Mouse (Mus musculus) limb, embryonic 10.5 days (tissue): Measurements from ENCODE around the gene Tbx4. TPM values are rescaled to one million over a fixed set of nuclear protein-coding genes. Genes with fewer than 3 reads are reported as not detected.

Experiments
- DNase-seq: peaks from one replicate; pipeline ENCODE4 v3.0.0-alpha.2; 2017; ENCODE audit warnings: low spot score
- H3K27ac ChIP-seq: fragments of 300-500 bp; sonication (generic); 2 replicates; pipeline ENCODE4 v1.5.1; 2016; ENCODE audit warnings: mild to moderate bottlenecking
- H3K27me3 ChIP-seq: fragments of 300-500 bp; sonication (generic); 2 replicates; pipeline ENCODE4 v1.6.1; 2016; ENCODE audit warnings: low read depth, mild to moderate bottlenecking; ENCODE audit not compliant: poor library complexity, severe bottlenecking
- H3K36me3 ChIP-seq: fragments of 300-500 bp; sonication (generic); 2 replicates; pipeline ENCODE4 v1.6.1; 2016; ENCODE audit warnings: mild to moderate bottlenecking, moderate library complexity
- H3K4me1 ChIP-seq: fragments of 300-500 bp; sonication (generic); 2 replicates; pipeline ENCODE4 v1.6.1; 2016
- H3K4me3 ChIP-seq: fragments of 300-500 bp; sonication (generic); 2 replicates; pipeline ENCODE4 v1.5.1; 2016; ENCODE audit warnings: mild to moderate bottlenecking, moderate library complexity
- H3K9me3 ChIP-seq: fragments of 300-500 bp; sonication (generic); replicated peaks from 2 replicates; pipeline ENCODE4 v1.6.1; 2016; ENCODE audit warnings: mild to moderate bottlenecking
- WGBS: fragments of 180-500 bp; shearing (Covaris S2); methylation state at CpG from one replicate; pipeline ENCODE4 v1.1.7; 2016; 5-methylcytosine and 5-hydroxymethylcytosine counted together
- polyA plus RNA-seq: library from polyadenylated mRNA; unstranded; fragments of >200 nt; fragmentation: Nextera tagmentation; extraction: Ambion mirVana; gene quantifications from 2 replicates; pipeline ENCODE4 v1.2.1, GENCODE M21; 2016

Gene Tbx4
- polyA plus RNA-seq, 1 experiment from 2014 or later = 49.0 TPM

DNA sequence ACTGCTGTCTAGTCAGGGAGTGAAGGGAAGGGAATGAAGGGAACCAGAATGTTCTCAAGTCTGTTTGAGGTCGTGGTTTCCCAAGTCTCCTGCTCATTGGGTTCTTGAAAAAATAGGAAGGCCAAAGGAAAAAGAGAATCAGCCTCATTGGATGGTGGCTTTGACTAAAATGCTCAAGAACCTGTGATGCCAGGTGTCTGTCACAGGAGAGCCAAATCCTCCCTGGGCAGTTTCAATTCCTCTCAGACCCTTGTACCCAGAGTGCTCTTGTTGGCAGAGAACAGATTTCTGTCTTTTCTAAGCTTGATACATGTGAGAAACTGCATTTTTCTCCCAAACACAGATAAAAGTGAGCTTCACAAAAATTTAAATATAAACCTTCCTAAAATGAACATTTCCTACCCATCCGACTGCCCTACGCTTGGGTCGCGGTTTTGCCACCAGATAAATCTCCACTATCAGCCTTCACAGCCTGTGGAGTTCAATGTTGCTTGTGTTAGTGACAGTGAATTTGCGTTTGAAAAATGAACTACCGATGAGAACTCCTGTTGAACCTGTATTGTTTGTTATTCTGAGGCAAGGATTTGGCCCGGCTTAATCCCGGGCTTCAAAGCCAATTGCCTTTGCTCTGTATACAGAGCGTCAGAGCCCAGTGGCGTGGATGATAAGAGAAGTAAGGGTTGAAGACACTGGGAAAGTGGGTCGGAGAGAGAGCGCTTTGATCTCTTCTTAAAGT is 7.3 kb downstream of the Tbx4 start:
- Histone ChIP-seq H3K27ac (peak overlapping the region; percentile 97), H3K4me1 (peaks cover 93% of the 10 kb centered on the region), H3K9me3 (no peaks in the 10 kb centered on the region), H3K36me3 (peaks cover 42% of the 10 kb centered on the region), H3K27me3 (peaks cover 99% of the 10 kb centered on the region), H3K4me3 (peak overlapping the region; percentile 63)
- no peak for DNase-seq
- WGBS = 2% methylated on average over 13 of the region's 13 CpGs

DNA sequence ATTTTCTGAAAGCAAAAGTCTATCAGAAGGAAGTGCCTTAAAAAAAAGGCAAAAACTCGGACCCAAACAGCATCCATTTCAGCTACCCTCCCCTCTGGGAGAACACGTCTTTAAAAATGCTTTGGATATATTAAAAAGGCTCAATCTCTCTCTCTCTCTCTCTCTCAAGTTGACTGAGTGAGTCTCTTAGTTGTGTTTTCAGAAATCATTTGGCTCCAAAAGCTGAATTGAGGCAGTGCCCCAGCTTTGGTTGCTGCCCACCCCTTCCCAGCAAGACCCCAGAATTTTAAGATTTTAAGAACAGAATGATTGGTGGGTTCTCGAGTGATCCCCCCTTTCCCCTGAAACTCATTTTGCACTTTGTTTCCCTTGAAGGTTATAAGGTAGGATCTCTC is 7.9 kb downstream of the Tbx4 start:
- WGBS = 3% methylated on average over 3 of the region's 3 CpGs
- no peaks in the 10 kb centered on the region for H3K9me3 ChIP-seq
- no peak for DNase-seq
- peaks cover 98% of the 10 kb centered on the region for H3K27me3 ChIP-seq
- H3K27ac ChIP-seq = peak overlapping the region; percentile 97
- H3K36me3 ChIP-seq = peaks cover 46% of the 10 kb centered on the region
- H3K4me1 ChIP-seq = peaks cover 88% of the 10 kb centered on the region
- H3K4me3 ChIP-seq = peak overlapping the region; percentile 63

DNA sequence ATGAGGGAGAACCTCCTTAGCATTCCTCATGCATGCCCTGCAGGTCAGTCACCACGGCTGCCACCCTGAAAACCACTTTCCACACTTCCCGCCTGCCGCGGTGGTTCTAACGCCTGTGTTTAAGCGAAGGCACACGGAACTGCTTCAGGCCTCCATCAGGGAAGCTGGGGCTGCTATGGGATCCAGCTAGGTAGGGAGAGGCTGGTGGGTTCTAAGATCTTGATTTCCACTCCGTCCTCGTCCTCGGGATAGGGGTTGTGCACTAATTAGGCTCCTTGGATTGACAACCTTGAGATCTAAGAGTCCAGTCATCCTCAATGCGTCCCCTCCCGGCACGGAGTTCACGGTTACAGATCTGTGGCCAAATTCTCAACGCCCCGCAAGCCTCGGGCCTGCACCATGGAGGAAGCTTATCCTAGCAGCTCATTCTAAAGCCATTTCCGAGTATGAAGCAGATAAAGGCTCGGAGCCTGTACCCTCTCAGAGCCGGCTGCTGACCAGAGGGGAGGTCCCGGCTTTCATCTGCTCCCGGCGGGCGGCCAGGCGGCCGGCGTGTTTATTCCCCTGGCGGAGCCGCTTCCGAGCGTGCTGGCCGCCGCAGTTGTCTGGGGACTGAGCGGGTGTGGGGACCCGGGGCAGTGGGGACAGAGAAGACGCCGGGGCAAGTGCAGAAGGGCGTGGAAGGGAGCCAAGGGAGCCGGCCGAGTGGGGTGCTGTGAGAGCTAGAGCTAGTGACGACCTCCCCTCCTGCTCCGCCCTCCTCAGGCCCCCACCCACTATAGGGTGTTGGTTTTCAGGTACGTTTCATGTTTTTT is 8.7 kb downstream of the Tbx4 start:
- H3K36me3 ChIP-seq = peaks cover 52% of the 10 kb centered on the region
- no peaks in the 10 kb centered on the region for H3K9me3 ChIP-seq
- peaks cover 89% of the 10 kb centered on the region for H3K4me1 ChIP-seq
- H3K4me3 ChIP-seq = peak overlapping the region; percentile 63
- H3K27me3 ChIP-seq = peaks cover 98% of the 10 kb centered on the region
- peak; percentile 68 for DNase-seq
- peak overlapping the region; percentile 97 for H3K27ac ChIP-seq
- under 1% methylated on average over 43 of the region's 43 CpGs for WGBS

DNA sequence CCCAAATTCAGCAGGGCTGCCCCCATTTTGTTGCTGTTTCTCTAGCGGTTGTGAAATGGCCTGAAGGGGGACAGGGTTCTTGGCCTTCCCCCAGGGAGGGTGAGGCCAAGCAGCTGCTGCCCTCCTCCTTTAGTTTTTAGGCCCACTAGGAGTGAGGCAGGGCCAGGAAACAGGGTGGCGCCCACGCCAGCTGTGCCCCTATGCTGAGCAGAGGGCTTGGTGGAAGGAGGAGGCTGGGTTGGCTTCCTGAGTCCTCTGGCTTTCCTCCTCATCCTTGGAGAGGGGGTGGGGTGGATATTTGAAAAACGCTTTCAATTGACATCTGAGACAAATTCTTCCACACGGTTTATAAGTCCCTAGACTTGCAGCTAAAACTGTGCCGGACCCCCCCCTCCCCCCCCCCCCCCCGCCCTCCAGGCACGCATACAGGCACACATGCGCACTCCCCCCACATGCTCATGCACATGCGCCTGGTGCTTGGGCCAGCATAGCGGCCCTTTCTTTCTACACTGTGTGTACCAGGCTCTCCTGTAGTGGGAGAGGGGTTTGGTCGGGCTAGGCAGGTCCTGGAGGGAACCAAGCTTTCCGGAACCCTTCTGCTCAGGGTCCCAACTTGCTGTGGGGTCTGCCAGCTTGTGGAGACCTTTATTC is 10.2 kb downstream of the Tbx4 start:
- no peak for DNase-seq
- peak overlapping the region; percentile 63; the same call in 1 of the 2 replicates for H3K4me3 ChIP-seq
- H3K27ac ChIP-seq = peak overlapping the region; percentile 97
- peaks cover 98% of the 10 kb centered on the region for H3K27me3 ChIP-seq
- H3K36me3 ChIP-seq = peaks cover 54% of the 10 kb centered on the region
- no peaks in the 10 kb centered on the region for H3K9me3 ChIP-seq
- peaks cover 78% of the 10 kb centered on the region for H3K4me1 ChIP-seq
- WGBS = 29% methylated on average over 12 of the region's 13 CpGs

DNA sequence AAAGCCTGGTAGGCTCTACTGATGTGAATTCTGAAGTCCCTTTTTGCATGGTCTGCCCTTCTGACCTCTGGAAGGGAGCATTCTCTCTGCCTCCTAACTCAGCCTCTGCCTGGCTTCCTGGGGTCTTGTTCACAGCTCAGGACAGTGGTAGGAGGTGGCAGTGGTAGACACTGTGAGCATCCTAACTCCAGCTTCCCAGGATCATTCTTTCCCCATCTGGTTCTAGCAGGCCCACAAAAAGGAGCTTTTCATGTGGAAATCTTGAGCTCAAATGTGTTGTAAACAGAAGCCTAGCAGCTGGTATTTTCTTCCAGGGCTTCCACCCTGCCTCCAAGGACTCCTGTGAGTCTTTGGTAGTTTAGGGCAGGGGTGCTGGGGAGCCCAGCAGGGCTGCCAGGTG is 14.1 kb downstream of the Tbx4 start:
- H3K4me1 ChIP-seq = peaks cover 42% of the 10 kb centered on the region
- H3K36me3 ChIP-seq = peaks cover 90% of the 10 kb centered on the region

DNA sequence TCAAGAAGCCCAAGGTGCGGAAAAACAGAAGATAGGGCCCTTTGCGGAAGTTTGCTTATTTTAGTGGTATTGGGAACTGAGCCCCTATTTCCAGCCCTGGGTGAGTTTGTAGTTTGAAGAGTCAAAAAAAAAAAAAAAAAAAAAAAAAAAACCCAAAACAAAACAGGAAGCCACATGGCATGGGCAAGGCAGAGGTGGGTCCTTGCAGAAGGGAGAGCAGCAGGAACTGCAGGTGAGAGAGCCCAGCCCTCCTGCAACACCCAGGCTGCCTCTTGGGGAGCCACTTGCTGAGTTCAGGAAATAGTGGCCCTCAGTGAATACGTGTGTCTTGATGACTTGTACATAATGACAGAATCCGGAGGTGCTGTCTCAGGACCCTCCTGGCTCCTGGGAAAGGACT is 23.3 kb downstream of the Tbx4 start:
- no peaks in the 10 kb centered on the region for H3K27me3 ChIP-seq
- peaks cover 67% of the 10 kb centered on the region for H3K4me1 ChIP-seq
- H3K4me3 ChIP-seq = peak overlapping the region; percentile 14
- H3K36me3 ChIP-seq = peaks cover 98% of the 10 kb centered on the region
- 58% methylated on average over 4 of the region's 4 CpGs for WGBS
- no peaks in the 10 kb centered on the region for H3K9me3 ChIP-seq
- peak overlapping the region; percentile 75 for H3K27ac ChIP-seq
- DNase-seq = no peak

More for the DNA sequence above, 14.1 kb downstream of the Tbx4 start:
- Histone ChIP-seq H3K27me3 (peaks cover 73% of the 10 kb centered on the region), H3K9me3 (no peaks in the 10 kb centered on the region), H3K4me3 (no peak overlapping the region), H3K27ac (0 out of 2 replicates have a peak overlapping the region, but pooled peaks have one; percentile 15)
- no peak for DNase-seq

DNA sequence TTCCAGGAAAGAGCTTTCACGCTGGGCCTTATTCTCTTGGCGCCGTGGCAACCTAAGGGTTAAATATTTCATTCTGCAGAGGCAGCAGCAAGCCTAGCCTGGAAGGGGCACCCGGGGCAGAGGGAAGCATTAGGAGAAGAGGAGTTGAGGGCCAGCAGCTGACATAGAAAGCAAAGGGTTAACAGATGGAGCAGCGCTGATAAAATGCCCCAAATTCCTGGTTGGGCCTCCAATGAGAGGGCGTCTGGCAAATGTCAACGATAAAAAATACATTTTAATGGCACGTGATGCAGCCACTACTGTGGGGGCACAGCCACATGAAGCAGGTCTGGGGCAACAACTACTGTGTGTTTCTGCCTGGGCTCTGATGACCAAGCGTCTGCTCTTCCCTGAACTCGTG is 23.9 kb downstream of the Tbx4 start:
- DNase-seq = peak; percentile 66
- WGBS = 19% methylated on average over 10 of the region's 10 CpGs
- Histone ChIP-seq H3K27ac (peak overlapping the region; percentile 75), H3K36me3 (peaks cover 98% of the 10 kb centered on the region), H3K4me3 (peak overlapping the region; percentile 14), H3K9me3 (no peaks in the 10 kb centered on the region), H3K27me3 (no peaks in the 10 kb centered on the region), H3K4me1 (peaks cover 72% of the 10 kb centered on the region)

DNA sequence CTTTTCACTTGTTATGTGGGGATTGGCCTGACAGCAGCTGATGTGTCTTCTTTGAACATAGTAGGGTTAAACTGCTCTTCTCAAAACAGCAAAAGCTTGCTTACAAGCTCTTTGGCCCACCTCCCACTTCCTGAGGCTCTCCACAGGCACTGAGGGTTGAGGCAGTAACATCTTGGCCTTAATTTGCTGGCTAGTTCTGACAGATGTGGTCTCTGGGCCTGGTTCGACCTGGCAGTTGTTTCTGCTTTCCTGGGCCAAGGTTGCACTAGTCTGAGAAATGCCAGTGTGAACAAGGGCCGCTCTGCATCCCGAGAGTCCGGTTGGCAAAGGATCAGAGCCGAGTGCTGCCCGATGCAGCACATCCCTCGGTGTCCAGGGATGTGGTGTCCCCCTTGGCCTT is 27.3 kb downstream of the Tbx4 start:
- Histone ChIP-seq H3K36me3 (peaks cover 74% of the 10 kb centered on the region), H3K27me3 (no peaks in the 10 kb centered on the region; the same call in 1 of the 2 replicates), H3K27ac (no peak overlapping the region), H3K4me1 (peaks cover 94% of the 10 kb centered on the region), H3K4me3 (no peak overlapping the region), H3K9me3 (no peaks in the 10 kb centered on the region)
- DNase-seq = no peak
- 90% methylated on average over 7 of the region's 7 CpGs for WGBS

DNA sequence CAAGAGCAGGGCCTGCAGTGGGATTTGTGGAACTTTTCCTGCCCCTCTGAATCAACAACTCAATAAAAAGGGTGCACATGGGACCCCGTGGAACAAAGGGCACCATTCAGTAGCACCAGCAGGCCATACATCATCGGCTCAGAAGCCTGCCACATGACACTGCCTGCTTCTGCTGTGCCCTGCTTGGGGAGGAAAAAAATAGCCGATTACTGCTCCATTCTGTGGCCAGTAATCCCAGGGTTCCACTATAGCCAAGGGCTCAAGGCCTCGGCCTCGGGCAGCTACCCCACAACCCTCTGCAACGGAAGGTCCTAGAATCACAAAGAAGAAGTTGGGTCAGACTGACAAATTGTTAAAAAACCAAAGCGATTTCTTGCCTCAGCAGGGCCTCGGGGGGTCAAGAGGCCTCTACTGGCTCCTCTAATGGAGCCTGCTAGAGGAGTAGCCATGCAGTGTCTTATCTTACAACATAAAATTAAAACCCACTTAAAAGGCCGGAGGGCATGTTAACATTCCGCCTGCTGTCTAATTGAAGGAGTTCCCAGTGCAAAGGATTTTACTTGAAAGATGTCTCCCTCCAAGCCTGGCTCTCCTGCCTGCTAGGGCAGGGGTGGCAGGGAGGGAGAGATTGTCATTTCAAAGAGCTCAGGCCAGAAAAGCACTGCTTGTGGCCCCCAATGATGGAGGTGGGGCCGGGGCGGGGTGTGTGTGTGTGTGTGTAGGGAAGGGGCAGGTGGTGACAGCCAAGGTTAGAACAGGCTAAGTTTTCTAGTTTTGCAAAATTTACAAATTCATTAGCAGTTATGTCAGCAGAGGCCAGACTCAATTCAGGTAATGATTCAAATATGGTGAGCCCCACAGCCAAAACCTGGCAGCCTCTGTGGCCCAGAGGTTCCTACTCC is 31.1 kb downstream of the Tbx4 start:
- Histone ChIP-seq H3K27ac (peak overlapping the region; percentile 89), H3K9me3 (no peaks in the 10 kb centered on the region), H3K4me1 (peaks cover 71% of the 10 kb centered on the region), H3K4me3 (peak overlapping the region; percentile 27), H3K36me3 (peaks cover 38% of the 10 kb centered on the region), H3K27me3 (peaks cover 19% of the 10 kb centered on the region; the same call in 1 of the 2 replicates)
- DNase-seq = peak; percentile 76
- WGBS = 13% methylated on average over 12 of the region's 12 CpGs

DNA sequence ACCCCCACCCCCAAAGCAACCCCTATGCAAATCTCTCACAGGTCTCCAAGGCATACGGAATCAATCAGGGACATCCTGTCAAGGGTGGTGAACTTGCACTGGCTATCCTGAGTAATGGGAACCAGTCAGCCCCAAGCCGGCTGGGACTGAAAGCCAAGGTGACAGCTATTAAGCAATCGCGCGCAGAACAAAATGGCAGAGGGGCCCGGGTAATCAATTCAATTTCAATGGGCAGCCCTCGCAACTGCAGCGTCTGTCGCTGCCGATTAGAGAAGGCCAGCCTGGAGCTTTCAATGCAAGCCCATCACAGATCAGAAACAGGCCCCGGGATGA is 31.7 kb downstream of the Tbx4 start:
- peaks cover 19% of the 10 kb centered on the region; the same call in 1 of the 2 replicates for H3K27me3 ChIP-seq
- DNase-seq = peak; percentile 85
- H3K9me3 ChIP-seq = no peaks in the 10 kb centered on the region
- peak overlapping the region; percentile 27 for H3K4me3 ChIP-seq
- peak overlapping the region; percentile 89 for H3K27ac ChIP-seq
- WGBS = 2% methylated on average over 11 of the region's 11 CpGs
- peaks cover 31% of the 10 kb centered on the region for H3K36me3 ChIP-seq
- peaks cover 68% of the 10 kb centered on the region for H3K4me1 ChIP-seq

DNA sequence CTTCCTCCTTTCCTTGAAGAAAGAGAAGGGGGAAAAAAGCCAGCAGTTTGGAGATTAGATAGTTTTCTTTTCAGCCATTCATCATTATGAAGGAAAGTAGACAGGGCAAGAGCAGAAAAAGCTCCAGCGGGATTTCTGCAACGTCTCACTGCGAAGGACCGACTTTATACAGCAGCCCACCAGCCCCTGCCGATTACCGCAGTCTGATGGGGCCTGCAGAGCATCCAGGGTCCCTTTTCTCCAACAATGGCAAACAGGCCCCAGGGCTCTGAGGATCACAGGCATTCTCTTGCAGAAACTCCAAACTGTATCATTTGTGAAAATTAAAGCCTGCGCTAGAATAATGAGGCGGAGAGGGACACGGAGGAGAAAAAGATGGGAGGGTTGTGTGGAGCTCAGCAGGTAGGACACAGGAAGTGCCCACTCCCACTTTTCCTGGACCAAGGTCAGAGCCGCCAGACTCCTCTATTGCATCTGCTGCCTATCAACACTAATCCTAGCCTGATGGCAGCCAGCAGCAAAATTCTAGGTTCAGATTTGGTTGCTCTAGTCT is 32.2 kb downstream of the Tbx4 start:
- H3K4me3 ChIP-seq = peak overlapping the region; percentile 27
- no peaks in the 10 kb centered on the region for H3K9me3 ChIP-seq
- peaks cover 68% of the 10 kb centered on the region for H3K4me1 ChIP-seq
- H3K27ac ChIP-seq = peak overlapping the region; percentile 89
- H3K27me3 ChIP-seq = peaks cover 23% of the 10 kb centered on the region; the same call in 1 of the 2 replicates
- H3K36me3 ChIP-seq = peaks cover 26% of the 10 kb centered on the region
- DNase-seq = peak; percentile 54
- WGBS = 27% methylated on average over 10 of the region's 10 CpGs

DNA sequence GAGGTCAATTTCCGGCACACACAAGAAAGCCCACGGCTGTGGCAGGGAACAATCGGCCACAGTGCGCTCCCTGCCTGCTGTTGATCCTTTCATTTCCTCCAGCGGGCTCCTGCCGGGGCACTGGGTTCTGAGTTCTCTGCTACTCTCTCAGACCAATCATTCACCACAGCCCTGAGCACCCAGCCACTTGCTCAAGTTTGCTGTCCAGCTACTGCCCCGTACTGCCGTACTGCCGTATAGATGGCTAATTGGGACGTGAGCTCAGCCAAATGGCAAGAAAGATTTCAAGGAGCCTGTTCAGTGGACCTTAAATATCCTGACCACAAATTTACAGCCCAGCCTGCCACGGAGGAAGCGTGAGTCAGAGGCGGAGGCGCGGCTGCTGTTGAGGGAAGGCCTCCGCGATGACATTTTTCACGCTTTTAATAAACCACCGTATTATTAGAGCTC is 39.1 kb downstream of the Tbx4 start:
- 7% methylated on average over 19 of the region's 19 CpGs for WGBS
- peak overlapping the region; percentile 86 for H3K27ac ChIP-seq
- H3K36me3 ChIP-seq = no peaks in the 10 kb centered on the region
- peak overlapping the region; percentile 42 for H3K4me3 ChIP-seq
- peak; percentile 73 for DNase-seq
- peaks cover 37% of the 10 kb centered on the region for H3K27me3 ChIP-seq
- H3K9me3 ChIP-seq = no peaks in the 10 kb centered on the region
- peaks cover 69% of the 10 kb centered on the region for H3K4me1 ChIP-seq
